Mouse (Mus musculus) midbrain, embryonic 10.5 days (tissue): ENCODE data around the gene Dus3l. TPM values are rescaled to one million over a fixed set of nuclear protein-coding genes. Genes with fewer than 3 reads are reported as not detected.

Experiments
- DNase-seq: peaks from one replicate; pipeline ENCODE4 v3.0.0-alpha.2; 2017; ENCODE audit warnings: low spot score
- H3K27ac ChIP-seq: fragments of 300-500 bp; sonication (generic); replicated peaks from 2 replicates; pipeline ENCODE4 v1.5.1; 2016; ENCODE audit warnings: mild to moderate bottlenecking
- H3K27me3 ChIP-seq: fragments of 300-500 bp; sonication (generic); 2 replicates; pipeline ENCODE4 v1.6.1; 2016; ENCODE audit warnings: low read depth, mild to moderate bottlenecking; ENCODE audit not compliant: poor library complexity, severe bottlenecking
- H3K36me3 ChIP-seq: fragments of 300-500 bp; sonication (generic); 2 replicates; pipeline ENCODE4 v1.6.1; 2016; ENCODE audit warnings: mild to moderate bottlenecking, moderate library complexity
- H3K4me1 ChIP-seq: fragments of 300-500 bp; sonication (generic); 2 replicates; pipeline ENCODE4 v1.6.1; 2016
- H3K4me3 ChIP-seq: fragments of 300-500 bp; sonication (generic); 2 replicates; pipeline ENCODE4 v1.5.1; 2016; ENCODE audit warnings: mild to moderate bottlenecking, moderate library complexity
- H3K9me3 ChIP-seq: fragments of 300-500 bp; sonication (generic); replicated peaks from 2 replicates; pipeline ENCODE4 v1.6.1; 2016; ENCODE audit warnings: mild to moderate bottlenecking
- WGBS: fragments of 180-500 bp; shearing (Covaris S2); methylation state at CpG from one replicate; pipeline ENCODE4 v1.1.7; 2016; 5-methylcytosine and 5-hydroxymethylcytosine counted together
- polyA plus RNA-seq: library from polyadenylated mRNA; unstranded; fragments of >200 nt; fragmentation: Nextera tagmentation; extraction: Ambion mirVana; gene quantifications from 2 replicates; pipeline ENCODE4 v1.2.1, GENCODE M21; 2016

Dus3l gene
- polyA plus RNA-seq, 1 experiment from 2014 or later, result 44.7 TPM

GRCm38 (mm10) chr17:56729656-56730055, 34.9 kb upstream of the Dus3l start:
- H3K27me3 ChIP-seq, result no peaks in the 10 kb centered on the region
- no peak for DNase-seq
- peaks cover 26% of the 10 kb centered on the region for H3K4me1 ChIP-seq
- peaks cover 4% of the 10 kb centered on the region; the same call in 1 of the 2 replicates for H3K36me3 ChIP-seq
- H3K9me3 ChIP-seq, result no peaks in the 10 kb centered on the region
- no peak overlapping the region for H3K27ac ChIP-seq
- no peak overlapping the region for H3K4me3 ChIP-seq
- 66% methylated on average over 2 of the region's 2 CpGs for WGBS

- H3K27ac ChIP-seq, result no peak overlapping the region
These were observed 28.0 kb upstream of the Dus3l start for GRCm38 (mm10) chr17:56736534-56736933.

GRCm38 (mm10) chr17:56738221-56738620, 26.3 kb upstream of the Dus3l start:
- 83% methylated on average over 10 of the region's 10 CpGs for WGBS

More at GRCm38 (mm10) chr17:56736534-56736933, 28.0 kb upstream of the Dus3l start:
- H3K4me1 ChIP-seq, result no peaks in the 10 kb centered on the region
- no peaks in the 10 kb centered on the region for H3K9me3 ChIP-seq
- 48% methylated on average over 8 of the region's 8 CpGs for WGBS
- no peaks in the 10 kb centered on the region for H3K27me3 ChIP-seq
- H3K4me3 ChIP-seq, result no peak overlapping the region
- DNase-seq, result no peak
- no peaks in the 10 kb centered on the region for H3K36me3 ChIP-seq

GRCm38 (mm10) chr17:56740118-56740787, 24.3 kb upstream of the Dus3l start:
- H3K4me3 ChIP-seq, result no peak overlapping the region
- H3K4me1 ChIP-seq, result no peaks in the 10 kb centered on the region
- 86% methylated on average over 17 of the region's 17 CpGs for WGBS
- H3K27ac ChIP-seq, result no peak overlapping the region
- H3K36me3 ChIP-seq, result no peaks in the 10 kb centered on the region
- H3K27me3 ChIP-seq, result no peaks in the 10 kb centered on the region; the same call in 1 of the 2 replicates
- no peaks in the 10 kb centered on the region for H3K9me3 ChIP-seq
- no peak for DNase-seq

More at GRCm38 (mm10) chr17:56738221-56738620, 26.3 kb upstream of the Dus3l start:
- Histone ChIP-seq H3K4me3 (no peak overlapping the region), H3K27ac (no peak overlapping the region), H3K36me3 (no peaks in the 10 kb centered on the region), H3K9me3 (no peaks in the 10 kb centered on the region), H3K4me1 (no peaks in the 10 kb centered on the region), H3K27me3 (no peaks in the 10 kb centered on the region)
- DNase-seq, result no peak

GRCm38 (mm10) chr17:56740788-56741160, 23.8 kb upstream of the Dus3l start:
- no peak for DNase-seq

GRCm38 (mm10) chr17:56744173-56744572, 20.4 kb upstream of the Dus3l start:
- no peaks in the 10 kb centered on the region for H3K36me3 ChIP-seq
- H3K27me3 ChIP-seq, result no peaks in the 10 kb centered on the region; the same call in 1 of the 2 replicates
- DNase-seq, result no peak
- H3K4me3 ChIP-seq, result no peak overlapping the region
- H3K9me3 ChIP-seq, result no peaks in the 10 kb centered on the region
- H3K27ac ChIP-seq, result no peak overlapping the region
- H3K4me1 ChIP-seq, result no peaks in the 10 kb centered on the region
- 70% methylated on average over 5 of the region's 5 CpGs for WGBS

More at GRCm38 (mm10) chr17:56740788-56741160, 23.8 kb upstream of the Dus3l start:
- H3K36me3 ChIP-seq, result no peaks in the 10 kb centered on the region
- no peak overlapping the region for H3K27ac ChIP-seq
- H3K4me1 ChIP-seq, result no peaks in the 10 kb centered on the region
- H3K4me3 ChIP-seq, result no peak overlapping the region
- WGBS, result 83% methylated on average over 17 of the region's 17 CpGs
- H3K27me3 ChIP-seq, result no peaks in the 10 kb centered on the region; the same call in 1 of the 2 replicates
- no peaks in the 10 kb centered on the region for H3K9me3 ChIP-seq

- no peaks in the 10 kb centered on the region for H3K9me3 ChIP-seq
- DNase-seq, result peak; percentile 66
- WGBS, result 25% methylated on average over 71 of the region's 71 CpGs
- H3K4me1 ChIP-seq, result peaks cover 20% of the 10 kb centered on the region
- peak overlapping the region; percentile 43 for H3K4me3 ChIP-seq
- peaks cover 70% of the 10 kb centered on the region for H3K27me3 ChIP-seq
- peak overlapping the region; percentile 69; the same call in 1 of the 2 replicates for H3K27ac ChIP-seq
- H3K36me3 ChIP-seq, result no peaks in the 10 kb centered on the region
These were observed 13.0 kb upstream of the Dus3l start for GRCm38 (mm10) chr17:56751404-56752072.

GRCm38 (mm10) chr17:56753452-56753851, 11.1 kb upstream of the Dus3l start:
- H3K4me3 ChIP-seq, result no peak overlapping the region
- H3K9me3 ChIP-seq, result no peaks in the 10 kb centered on the region
- WGBS, result 22% methylated on average over 15 of the region's 15 CpGs
- H3K4me1 ChIP-seq, result peaks cover 37% of the 10 kb centered on the region
- no peak overlapping the region for H3K27ac ChIP-seq
- DNase-seq, result no peak
- no peaks in the 10 kb centered on the region for H3K36me3 ChIP-seq
- H3K27me3 ChIP-seq, result peaks cover 90% of the 10 kb centered on the region

- 14% methylated on average over 36 of the region's 36 CpGs for WGBS
- H3K27me3 ChIP-seq, result peaks cover 100% of the 10 kb centered on the region
- no peak for DNase-seq
These were observed 10.0 kb upstream of the Dus3l start for GRCm38 (mm10) chr17:56754271-56755185.

GRCm38 (mm10) chr17:56756703-56757399, 7.7 kb upstream of the Dus3l start:
- no peaks in the 10 kb centered on the region for H3K9me3 ChIP-seq
- H3K27ac ChIP-seq, result peak overlapping the region; percentile 69
- H3K27me3 ChIP-seq, result peaks cover 97% of the 10 kb centered on the region
- H3K4me1 ChIP-seq, result peaks cover 47% of the 10 kb centered on the region
- H3K4me3 ChIP-seq, result peak overlapping the region; percentile 61
- DNase-seq, result no peak
- WGBS, result 1% methylated on average over 51 of the region's 51 CpGs
- H3K36me3 ChIP-seq, result no peaks in the 10 kb centered on the region

More at GRCm38 (mm10) chr17:56754271-56755185, 10.0 kb upstream of the Dus3l start:
- no peaks in the 10 kb centered on the region for H3K36me3 ChIP-seq
- H3K4me1 ChIP-seq, result peaks cover 43% of the 10 kb centered on the region
- H3K4me3 ChIP-seq, result 0 out of 2 replicates have a peak overlapping the region, but pooled peaks have one; percentile 3
- no peaks in the 10 kb centered on the region for H3K9me3 ChIP-seq
- H3K27ac ChIP-seq, result no peak overlapping the region

- H3K4me1 ChIP-seq, result peaks cover 54% of the 10 kb centered on the region
- H3K36me3 ChIP-seq, result no peaks in the 10 kb centered on the region
- H3K27ac ChIP-seq, result peak within 1 kb of the TSS; percentile 69
- H3K9me3 ChIP-seq, result no peaks in the 10 kb centered on the region
- peak within 1 kb of the TSS; percentile 61 for H3K4me3 ChIP-seq
- WGBS, result under 1% methylated on average over 48 of the region's 48 CpGs
- peak; percentile 80 for DNase-seq
- H3K27me3 ChIP-seq, result peaks cover 90% of the 10 kb centered on the region
These were observed 7.0 kb upstream of the Dus3l start, which contains the start of gene Nrtn for GRCm38 (mm10) chr17:56757416-56758123. Gene Nrtn, minus strand, starts transcription at chr17:56757530.
